Mouse (Mus musculus) colon, adult 2 months (tissue): ENCODE results near the gene Olfr344. TPM values are rescaled to one million over a fixed set of nuclear protein-coding genes. Genes with fewer than 3 reads are reported as not detected.

Source experiments
- polyA plus RNA-seq: library from polyadenylated mRNA; depleted of rRNA; stranded (reverse); fragments of >200 nt; gene quantifications from 2 replicates; pipeline ENCODE4 v1.2.3, GENCODE M21; 2012; rRNA removed

Olfr344 gene
- polyA plus RNA-seq: not detected in 2 replicates

DNA sequence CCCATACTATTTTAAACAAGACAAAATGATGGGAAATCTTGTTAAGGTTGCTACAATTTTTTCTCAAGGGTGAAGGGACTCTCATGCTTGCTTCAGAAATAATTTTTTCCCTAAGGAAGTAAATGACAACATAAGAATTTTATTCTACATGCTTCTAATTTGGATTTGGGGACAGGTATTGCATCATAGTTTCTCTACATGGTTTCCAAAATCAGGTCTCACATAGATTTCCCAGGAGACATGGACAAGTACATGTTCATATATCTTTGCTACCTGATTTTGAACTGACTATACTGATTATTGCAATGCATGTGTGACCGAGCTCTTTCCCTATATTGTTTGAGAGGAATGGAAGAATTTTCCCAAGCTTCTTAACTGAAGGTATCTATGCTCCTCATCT lies at the start of gene Olfr344:
Olfr344 (plus strand) TSS at position 301 of the 400 bp plus-strand sequence.

DNA sequence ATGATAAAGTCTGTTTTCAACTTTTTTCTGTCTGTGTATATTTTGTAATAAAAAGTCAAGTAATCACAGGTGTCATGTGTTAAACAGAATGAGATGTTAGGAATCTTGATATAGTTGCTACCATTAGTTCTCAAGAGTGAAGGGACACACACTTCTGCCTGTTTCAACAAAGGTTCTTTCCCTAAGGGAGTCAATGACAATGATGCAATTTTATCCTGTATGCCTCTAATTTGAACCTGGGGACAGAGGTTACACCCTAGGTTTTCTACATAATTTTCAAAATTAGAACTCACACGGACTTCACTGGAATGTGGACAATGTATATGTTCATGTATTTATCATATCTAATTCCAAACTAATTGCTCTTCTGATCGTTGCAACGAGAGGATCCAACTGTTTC lies 41.8 kb upstream of the Olfr344 start, which contains the start of gene Olfr342:
Olfr342 (plus strand) TSS at position 301 of the 400 bp plus-strand sequence.

Other genes starting within 250 kb of the Olfr344 start
- gene Olfr338, start 193.1 kb upstream of the Olfr344 start, polyA plus RNA-seq: not detected in 2 replicates
- gene Olfr339, start 147.7 kb upstream of the Olfr344 start, polyA plus RNA-seq: not detected in 2 replicates
- gene Olfr340, start 114.1 kb upstream of the Olfr344 start, polyA plus RNA-seq: not detected in 2 replicates
- not detected in 2 replicates for gene Olfr341, start 84.2 kb upstream of the Olfr344 start, polyA plus RNA-seq
- not detected in 2 replicates for gene Olfr342, start 41.7 kb upstream of the Olfr344 start, polyA plus RNA-seq
- gene Olfr345, start 73.4 kb downstream of the Olfr344 start, polyA plus RNA-seq: not detected in 2 replicates
- not detected in 2 replicates for gene Olfr346, start 119.1 kb downstream of the Olfr344 start, polyA plus RNA-seq
- gene Olfr347, start 165.2 kb downstream of the Olfr344 start, polyA plus RNA-seq: not detected in 2 replicates
- not detected in 2 replicates for gene Olfr348, start 217.6 kb downstream of the Olfr344 start, polyA plus RNA-seq
- not detected in 2 replicates for gene Olfr50, start 223.9 kb downstream of the Olfr344 start, polyA plus RNA-seq